Mouse (Mus musculus): ENCODE measurements around the gene Kptn.
A peak's percentile ranks its signal among the peaks of the same experiment; 100 is the strongest.

Gene Kptn

DNA sequence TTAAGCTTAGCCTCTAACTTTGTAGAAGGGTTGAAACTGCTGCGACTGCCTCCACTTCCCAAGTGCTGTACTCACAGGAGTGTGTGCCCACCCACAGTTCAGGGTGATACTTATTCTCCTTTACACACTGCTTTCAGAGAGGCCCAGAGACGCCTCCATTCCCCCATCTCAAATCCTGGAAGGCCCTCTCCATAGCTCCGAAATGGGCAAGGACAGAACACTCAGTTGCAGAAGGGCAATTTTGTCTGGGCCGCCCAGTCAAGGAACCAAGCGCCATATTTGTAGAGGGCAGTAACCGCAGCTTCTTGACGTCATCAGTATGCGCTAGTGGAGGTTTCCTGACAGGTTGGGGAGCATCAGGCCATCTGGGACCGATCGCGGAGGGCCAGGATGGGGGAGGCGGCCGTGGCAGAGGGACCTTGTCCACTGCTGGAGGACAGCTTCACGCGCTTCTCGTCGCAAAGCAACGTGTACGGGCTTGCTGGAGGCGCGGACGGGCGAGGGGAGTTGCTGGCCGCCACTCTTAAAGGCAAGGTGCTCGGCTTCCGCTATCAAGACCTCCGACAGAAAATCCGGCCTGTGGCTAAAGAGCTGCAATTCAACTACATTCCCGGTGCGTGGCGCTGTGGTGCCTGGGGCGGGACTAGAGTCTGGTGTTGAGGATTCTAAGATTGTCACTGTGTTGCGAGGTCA, at the start of gene Kptn:
TSS of gene Kptn (plus strand) at position 327 of the 693 bp plus-strand sequence.
- DNase-seq (ENCODE audit: low read depth, low spot score): peak; percentile 94

DNA sequence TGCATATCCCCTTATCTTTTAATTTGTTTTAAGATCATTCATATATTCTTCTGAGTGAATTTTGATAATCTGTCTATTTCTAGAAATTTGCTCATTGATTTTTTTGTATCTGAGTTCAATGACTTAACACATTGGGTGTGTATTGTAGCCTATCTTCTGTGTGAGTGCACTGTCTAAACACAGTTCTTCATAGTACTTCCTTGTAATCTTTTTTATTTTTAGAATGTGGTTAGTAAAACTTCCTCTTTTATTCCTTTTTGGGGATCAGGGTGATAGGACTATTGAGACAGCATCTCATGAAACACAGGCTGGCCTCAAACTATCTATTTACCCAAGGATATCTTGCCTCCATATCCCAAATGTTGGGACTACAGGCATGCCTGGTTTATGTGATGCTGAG, 48.8 kb upstream of the Kptn start:
- no peak for DNase-seq (ENCODE audit: low read depth, low spot score)

DNA sequence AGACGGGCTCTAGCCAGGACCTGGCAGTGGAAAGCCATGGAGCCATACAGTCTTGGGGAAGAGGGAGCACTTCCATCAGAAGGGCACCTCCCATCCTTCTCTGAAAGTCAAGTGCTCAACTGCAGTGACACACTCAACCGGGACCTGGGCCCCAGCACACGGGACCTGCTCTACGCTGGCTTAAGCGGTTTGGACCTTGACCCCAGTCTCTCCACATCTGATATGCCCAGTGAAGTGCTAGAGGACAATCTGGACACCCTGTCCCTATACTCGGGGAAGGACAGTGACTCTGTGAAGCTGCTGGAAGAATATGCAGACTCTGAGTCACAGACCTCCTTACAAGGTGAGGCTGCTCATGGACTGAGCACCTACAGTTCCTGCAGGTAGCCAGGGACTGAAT, 47.8 kb upstream of the Kptn start:
- no peak for DNase-seq (ENCODE audit: low read depth, low spot score)

DNA sequence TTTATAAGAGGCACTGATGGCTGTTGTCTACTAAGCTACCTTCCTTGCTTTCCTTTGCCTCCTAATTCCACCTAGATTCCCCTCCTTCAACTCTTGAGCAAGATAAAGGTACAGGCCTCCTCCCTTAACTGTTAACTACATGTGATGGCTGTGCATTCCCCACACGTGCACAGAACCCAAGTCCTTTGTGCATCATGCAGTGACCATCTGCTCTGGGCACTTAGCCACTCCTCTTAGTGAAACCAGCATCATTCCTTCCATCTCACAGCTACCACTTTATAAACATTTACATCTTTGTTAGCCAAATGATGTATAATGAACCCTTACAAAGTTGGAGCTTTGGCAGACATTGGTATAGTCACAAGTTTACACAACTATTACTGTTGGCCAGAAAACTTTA, 39.7 kb upstream of the Kptn start:
- no peak for DNase-seq (ENCODE audit: low read depth, low spot score)

DNA sequence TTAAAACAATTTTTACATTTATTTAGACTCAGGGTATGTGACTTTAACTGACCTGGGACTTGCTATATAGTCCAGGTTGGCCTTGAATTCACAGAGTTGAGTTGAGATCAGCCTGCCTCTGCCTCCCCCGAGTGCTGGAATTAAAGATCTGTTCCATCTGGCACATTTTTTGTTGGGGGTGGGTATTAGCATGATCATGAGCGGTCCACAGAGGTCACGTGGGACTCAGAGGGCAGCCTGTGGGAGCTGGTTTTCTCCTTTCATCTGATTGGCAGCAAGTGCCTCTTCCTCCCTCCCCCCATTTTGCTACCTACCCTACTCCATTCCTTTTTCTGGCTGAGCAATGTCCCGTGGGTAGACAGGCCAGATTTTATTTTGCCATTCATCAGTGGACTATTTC, 39.1 kb upstream of the Kptn start:
- no peak for DNase-seq (ENCODE audit: low read depth, low spot score)

DNA sequence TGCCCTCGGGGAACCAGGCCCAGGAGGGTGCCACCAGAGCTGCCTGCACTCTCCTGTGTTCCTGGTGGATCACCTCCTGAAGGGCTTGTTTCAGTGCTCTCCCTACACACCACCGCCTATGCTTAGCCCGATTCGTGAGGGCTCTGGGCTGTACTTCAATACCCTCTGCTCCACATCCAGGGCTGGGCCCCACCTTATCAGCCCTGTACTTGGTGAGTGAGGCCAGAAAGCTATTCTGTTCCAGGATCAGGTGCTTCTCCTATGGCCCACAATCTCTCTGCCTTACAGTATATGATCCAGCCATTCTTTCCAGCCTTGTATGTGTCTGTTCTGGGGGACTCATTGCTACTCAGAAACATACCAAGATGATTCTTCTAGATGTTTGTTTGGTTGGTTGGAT, 36.3 kb upstream of the Kptn start:
- no peak for DNase-seq (ENCODE audit: low read depth, low spot score)

DNA sequence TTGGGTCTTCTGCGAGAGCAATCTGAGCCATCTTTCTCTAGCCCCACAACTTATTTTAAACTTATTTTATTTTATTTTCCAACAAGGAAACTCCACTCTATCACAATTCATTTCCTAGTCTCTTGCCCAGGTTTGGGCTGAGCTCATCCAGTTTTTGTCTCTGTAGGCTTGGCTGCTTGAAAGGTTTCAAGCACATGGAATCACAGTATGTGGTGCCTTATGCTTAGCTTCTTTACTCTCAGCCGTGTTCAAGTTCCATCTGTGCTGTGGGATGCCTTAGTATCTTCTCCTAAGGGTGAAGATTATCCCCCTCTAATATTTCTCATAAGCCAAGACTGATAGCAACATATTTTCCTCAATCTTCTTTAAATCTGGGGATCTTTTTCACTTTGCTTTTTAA, 32.1 kb upstream of the Kptn start:
- DNase-seq (ENCODE audit: low read depth, low spot score): no peak

DNA sequence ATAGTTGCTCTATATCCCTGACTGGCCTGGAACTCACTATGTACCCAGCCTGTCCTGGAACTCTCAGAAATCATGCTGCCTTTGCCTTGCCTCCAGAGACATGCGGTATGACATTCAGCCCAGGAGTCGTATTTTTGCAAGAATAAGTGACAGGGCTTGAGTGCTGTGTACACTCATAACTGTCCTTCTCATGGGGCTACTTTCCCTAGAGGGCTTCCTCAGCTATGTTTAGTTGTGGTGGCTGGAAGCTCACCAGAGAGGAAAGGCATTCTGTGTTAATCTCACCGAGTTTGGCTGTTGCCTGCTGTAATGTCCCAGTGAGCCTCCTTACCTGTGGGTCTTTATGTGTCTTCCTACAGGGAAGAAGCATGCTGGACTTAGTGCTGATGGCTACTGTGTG, 25.1 kb upstream of the Kptn start:
- no peak for DNase-seq (ENCODE audit: low read depth, low spot score)

DNA sequence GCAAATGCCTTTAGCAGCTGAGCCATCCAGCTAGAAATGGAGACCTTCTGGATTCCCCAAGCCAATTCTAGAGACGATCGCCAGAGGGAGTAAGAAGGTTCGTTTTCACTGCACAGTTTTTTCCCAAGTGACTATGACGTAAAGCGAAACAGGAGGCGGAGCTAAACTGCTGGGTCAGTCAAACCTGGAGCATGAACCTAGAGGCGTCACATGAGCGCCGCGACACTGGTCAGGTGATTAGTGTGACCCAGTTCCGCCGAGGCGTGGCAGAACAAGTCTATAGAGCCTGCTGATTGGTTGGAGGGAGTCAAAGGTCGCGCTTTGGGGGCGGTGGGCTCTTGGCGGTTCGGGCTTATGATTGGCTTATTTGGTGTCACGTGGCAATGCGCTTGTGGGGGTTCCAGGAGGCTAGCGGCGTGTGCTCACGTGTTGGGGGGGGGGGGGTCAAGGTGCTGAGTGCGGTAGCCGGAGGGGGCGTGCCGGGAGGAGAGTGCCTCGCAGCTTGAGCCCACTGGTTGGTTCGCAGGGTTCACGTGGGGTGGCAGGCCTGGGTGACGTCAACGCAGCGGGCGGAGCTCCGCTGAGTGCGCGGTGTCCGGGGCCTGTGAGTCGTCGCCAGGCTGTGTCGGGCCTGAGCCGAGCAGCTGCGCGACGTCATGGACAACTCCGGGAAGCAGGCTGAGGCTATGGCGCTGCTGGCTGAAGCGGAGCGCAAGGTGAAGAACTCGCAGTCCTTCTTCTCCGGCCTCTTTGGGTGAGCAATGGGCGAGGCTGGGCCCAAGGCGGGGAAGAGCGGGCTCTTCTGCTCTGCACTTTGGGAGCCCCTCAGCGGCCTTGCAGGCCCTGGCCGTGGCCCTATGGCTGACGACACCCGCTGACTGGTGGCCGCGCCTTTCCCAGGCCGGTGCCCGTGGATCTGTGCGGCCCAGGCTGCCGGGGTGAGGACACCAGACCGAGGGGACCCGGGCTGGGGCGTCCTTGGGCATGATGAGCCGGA, 21.4 kb upstream of the Kptn start, which contains the start of gene Napa:
TSS of gene Napa (plus strand) at position 438 of the 997 bp plus-strand sequence.
- peak; percentile 100 for DNase-seq (ENCODE audit: low read depth, low spot score)

DNA sequence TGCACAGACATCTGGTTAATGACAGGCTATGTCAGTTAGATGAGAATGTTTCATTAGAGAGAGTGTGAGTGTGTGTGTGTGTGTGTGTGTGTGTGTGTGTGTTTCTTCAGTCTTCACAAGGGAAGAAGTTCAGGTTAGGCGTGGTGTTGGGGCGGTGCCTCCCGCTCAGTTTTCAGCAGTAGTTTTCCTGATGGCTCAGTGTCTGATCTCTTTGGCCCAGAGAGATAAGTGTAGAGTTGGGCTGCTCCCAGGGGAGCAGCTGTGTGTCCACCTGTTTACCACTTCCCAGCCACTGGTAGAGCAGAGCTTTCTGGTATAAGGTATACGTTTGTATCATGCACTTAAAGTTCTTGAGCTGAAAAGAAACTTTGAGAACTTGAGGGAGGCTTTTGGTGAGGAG, 19.8 kb upstream of the Kptn start:
- no peak for DNase-seq (ENCODE audit: low read depth, low spot score)

DNA sequence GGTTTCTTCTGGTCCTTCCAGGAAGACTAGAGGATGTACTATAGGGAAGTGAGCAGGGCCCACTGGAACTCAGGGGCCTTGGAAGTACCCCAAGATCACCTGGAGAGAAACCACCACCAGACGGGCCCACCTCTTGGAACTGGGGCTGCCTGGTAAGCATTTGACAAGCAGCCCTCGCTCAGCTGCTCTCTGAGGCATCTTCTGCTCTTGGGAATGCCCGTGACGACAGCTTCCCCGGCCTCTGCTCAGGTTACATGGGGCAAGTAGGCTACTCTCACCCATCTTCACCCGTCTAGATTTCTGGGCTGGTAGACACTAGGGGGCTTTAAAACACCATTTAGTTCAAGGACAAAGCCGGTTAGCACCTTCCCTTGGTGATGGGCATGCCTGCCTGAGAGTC, 18.6 kb upstream of the Kptn start:
- no peak for DNase-seq (ENCODE audit: low read depth, low spot score)

DNA sequence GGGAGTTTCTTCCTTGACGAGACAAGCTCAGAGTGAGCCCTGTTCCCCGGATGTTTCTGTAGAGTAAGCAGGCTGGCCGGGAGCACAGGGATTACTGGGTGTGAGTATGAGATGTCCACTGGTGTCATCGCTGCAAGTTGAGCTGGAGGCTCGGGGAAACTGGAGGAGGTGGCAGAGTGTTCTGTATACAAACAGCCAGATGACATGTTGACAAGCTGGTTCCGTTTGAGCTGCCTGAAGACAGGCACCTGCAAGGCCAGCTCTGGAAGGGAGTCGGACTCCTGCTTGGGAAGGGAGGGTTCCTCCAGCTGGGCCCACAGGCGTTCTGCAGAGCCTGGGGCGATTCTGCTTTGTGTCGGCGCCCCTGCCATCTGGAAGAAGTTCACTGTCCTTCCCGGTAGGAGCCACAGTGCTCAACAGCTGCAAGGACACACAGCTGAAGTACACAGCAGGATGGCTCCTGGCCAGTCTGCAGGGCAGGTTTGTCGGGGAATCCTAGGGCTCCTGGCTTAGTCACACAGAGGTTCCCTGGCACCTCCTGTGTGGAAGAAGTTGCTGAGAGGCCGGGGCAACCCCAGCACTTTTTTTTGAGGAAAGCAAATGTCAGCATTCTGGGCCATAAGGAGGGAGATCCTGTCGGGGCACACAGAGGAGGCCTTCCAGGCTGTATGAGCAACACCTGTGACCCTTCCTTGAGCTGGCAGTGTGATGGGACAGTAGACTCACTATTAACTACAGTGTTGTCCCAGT, 17.8 kb upstream of the Kptn start:
- DNase-seq (ENCODE audit: low read depth, low spot score): peak; percentile 39

DNA sequence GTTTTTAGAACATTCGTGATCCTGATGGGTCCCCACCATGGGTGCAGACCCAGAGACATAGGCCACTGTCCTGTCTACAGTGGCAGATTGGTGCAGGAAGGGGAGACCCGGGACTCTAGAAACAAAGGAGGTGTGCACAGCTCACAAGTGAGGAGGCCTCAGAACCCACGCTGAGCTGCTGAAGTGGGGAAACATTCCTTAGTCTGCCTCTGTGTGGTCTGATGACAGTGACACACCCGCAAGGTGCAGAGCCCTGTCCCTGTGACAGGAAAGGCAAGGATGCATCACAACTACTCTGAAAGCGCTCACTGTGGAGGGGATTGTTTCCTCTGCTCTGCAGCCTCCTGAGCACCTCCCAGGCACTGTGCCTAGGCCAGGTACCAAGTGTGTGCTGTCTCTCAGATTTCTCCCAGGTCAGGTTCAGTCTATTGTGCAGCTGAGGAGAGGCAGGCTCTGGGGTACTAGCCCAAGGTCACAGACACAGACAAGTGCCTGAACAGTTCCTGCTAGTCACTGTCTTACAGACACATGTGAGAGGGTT, 16.9 kb upstream of the Kptn start:
- peak; percentile 27 for DNase-seq (ENCODE audit: low read depth, low spot score)

DNA sequence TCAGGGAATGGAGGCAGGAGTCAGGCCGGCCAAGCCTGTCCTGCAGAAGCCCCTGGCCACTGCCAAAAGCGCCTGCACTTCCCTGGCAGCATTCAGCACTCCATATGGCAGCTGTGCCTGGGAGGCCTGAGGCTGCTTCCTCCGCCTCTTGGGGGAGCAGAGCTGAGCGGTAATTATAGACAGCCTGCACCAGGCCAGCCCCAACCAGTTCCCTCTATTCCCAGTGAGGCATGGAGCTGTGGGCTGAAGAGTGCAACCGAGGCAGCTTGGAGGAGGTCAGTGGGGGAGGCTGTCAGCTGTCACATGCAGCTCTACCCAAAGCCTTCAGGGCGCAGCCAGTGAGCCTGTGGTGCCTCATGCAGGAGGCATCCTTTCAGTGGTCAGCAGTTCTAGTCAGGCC, 15.9 kb upstream of the Kptn start:
- DNase-seq (ENCODE audit: low read depth, low spot score): peak; percentile 23

DNA sequence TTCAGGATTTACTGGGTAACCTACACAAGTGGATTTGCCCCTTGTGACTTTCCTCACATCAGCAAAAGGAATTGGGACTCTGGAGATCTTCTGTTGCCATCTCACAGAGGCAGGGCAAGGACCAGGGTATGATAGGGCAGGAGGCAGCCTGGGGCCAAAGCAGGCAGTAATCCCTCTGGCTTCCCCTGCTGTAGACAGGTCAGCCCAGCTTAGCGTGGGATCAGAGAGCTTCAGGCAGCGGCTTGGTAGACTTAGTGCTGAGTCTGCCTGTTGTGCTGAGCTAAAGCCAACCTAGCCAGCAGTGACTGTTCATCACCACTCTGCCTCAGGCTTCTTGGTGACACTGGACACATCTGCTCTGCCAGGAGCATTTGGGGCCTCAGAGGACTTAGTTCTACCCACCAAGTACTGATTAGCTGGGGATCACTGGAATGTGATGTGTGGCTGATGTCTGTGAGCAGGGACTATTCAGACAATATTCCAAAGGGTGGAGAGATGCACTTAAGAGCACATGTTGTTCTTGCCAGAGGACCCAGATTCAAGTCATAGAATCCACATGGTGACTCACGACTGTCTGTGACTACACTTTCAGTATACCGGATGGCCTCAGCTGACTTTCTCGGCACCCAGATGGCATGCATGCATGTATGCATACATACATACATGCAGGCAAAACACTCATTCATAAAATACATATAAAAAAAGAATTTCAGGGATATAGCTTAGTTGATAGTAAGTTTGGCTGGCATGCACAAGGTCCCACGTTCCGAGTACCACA, 14.9 kb upstream of the Kptn start:
- no peak for DNase-seq (ENCODE audit: low read depth, low spot score)

DNA sequence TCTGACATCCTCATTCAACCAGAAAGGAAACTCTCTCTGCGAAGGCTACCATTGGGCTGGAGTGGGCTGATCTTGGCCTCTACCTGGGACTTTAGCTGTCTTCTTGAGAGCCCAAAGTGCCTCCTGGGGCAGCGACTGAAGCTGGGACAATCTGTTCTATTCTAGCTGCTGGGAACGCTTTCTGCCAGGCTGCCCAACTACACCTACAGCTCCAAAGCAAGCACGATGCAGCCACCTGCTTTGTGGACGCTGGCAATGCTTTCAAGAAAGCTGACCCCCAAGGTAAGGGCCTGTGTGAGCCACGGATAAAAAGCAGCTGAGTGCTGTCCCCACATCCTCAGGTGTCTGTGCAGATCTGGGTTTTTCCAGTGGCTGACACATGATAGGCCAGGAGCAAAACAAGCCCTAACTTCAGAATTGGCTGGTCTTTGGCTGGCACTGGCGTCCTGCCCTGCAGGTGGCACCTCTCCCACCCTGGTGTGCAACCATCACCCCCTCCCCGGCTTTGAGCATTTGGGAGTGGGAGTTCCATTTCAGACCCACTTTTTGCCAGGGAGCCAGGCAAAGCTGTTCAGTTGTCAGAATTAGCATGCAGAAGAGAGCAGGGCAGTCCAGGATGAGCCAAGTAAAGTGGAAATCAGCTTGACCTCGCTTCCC, 10.7 kb upstream of the Kptn start:
- DNase-seq (ENCODE audit: low read depth, low spot score): no peak

DNA sequence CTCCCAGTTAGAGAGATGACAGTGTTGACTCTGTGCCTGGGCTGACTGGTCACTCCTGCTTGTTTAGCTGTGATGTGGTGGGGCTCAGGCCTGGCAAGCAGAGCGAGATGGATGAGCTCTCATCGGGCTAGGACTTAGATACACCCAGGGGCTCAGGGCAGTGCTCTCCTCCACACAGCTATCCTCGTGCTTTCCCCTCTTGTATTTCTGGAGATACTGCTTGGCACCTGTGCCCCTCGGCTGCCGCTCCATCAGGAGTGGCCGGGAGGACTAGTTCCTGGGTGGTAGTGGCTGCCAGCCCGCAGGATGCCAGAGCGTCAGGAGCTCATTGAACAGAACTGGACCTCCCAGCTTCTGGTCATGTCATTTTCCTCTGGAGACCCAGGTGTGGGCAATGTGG, 9.5 kb upstream of the Kptn start:
- DNase-seq (ENCODE audit: low read depth, low spot score): no peak

DNA sequence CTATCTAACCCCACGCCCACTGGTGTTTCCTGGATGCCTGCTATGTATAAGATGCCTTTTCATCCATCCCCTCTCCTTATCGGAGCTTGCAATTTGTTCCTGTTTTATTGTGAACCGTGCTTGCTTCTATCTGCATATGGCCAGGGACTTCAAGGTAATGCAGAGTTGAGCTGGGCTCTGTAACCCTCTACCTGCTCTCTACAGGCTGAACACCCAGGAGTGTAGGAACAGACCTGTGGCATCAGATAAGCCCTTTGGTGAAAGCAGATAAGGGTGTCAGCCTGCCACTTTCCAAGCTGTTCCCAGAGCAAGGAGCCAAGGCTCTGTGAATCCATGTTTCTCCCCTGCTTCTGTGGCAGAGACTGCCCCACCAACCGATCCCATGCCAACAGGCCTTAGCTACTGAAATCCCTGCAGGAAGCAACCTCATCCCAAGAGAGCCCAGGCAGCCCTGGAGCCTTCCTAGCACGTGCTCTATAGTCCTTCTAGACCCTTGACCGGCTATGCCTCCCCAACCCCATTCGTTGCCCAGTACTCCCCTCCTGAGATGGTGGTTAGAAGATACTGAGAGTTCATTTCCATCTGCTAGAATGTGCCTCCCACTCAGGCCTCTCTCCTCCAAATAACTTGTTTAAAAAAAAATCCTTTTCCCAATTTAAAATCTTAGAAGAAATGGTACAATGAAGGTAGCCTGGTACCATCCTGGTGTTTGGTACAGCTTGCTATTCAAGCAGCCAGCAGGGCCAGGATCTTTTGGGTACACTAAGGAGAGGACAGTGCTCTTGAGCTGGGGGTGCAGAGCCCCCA, 8.2 kb upstream of the Kptn start:
- no peak for DNase-seq (ENCODE audit: low read depth, low spot score)

DNA sequence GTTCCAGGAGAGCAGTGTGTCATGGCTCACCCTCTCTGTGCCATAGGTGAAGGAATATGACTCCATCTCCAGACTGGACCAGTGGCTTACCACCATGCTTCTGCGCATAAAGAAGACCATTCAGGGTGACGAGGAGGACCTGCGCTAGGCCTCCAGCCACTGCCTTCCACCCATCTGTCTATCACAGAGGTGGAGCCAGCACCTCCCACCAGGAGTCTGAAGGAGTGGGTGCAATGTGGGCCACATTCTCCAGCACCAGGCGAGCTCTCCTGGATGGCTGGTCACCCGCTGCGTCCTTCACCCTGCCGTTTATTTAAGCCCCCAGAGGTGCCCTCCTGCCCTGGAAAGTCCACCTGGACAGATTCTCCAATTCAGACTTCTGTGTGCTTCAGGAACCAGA, 3.3 kb upstream of the Kptn start:
- no peak for DNase-seq (ENCODE audit: low read depth, low spot score)

DNA sequence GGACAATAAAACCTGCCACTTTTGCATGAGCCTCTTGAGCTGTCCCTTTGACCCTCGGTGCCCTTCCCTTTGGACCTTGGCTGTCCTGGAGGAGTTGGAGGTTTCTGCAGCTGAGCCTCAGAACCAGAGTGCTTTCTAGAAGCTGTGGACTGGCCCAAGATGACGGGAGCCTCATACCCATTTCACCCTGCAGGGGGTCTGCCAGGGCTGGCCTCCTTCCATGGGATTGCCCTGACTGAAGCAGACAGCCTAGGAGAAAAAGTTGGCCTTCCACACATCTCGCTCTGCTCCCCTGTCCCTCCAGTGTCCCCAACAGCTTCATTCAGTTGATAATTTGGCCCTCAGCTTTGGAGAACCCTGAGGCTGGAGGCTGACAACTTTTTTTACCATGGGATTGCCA, 2.6 kb upstream of the Kptn start:
- DNase-seq (ENCODE audit: low read depth, low spot score): no peak

Measured in ZHBTc4 (cell line).